Mouse (Mus musculus): Measurements from ENCODE around the gene Fbxo34. TPM values are rescaled to one million over a fixed set of nuclear protein-coding genes. Genes with fewer than 3 reads are reported as not detected.

Fbxo34 gene
- total and polyA plus RNA-seq, 3 experiments: 11.1 to 25.9 (median 11.9) TPM

- no peak for TF ChIP-seq IRF4 (IDR thresholded peaks at IDR 0.05; ENCODE audit: low read depth, low read length)
Measured at GRCm38 (mm10) chr14:47525861-47526260, 75.6 kb downstream of the Fbxo34 start (continued).

GRCm38 (mm10) chr14:47527833-47528232 is 77.6 kb downstream of the Fbxo34 start:
- H3K79me2 ChIP-seq (replicated peaks; ENCODE audit: control insufficient read depth, extremely low read depth, insufficient read depth, poor library complexity, severe bottlenecking): 0 out of 2 replicates have a peak, but pooled peaks cover 2% of the 10 kb centered on the region
- peaks cover 23 to 56% of the 10 kb centered on the region in 2 experiments for H3K36me3 ChIP-seq (replicated peaks in 1 of 2; ENCODE audit: control insufficient read depth in 1 of 2, insufficient read depth in 1 of 2, low read length in 1 of 2)
- H3K27me3 ChIP-seq (replicated peaks): no peaks in the 10 kb centered on the region
- no peak overlapping the region for H3K9ac ChIP-seq (ENCODE audit: insufficient read depth, low read depth)
- H3K4me1 ChIP-seq (ENCODE audit: control insufficient read depth in 1 of 2, insufficient read depth in 2 of 2): no peaks in the 10 kb centered on the region
- H3K9me3 ChIP-seq (replicated peaks; ENCODE audit: low read length): no peaks in the 10 kb centered on the region
- TF ChIP-seq EP300 (IDR thresholded peaks at IDR 0.05; ENCODE audit: low read length): no peak
- TF ChIP-seq MEF2A (IDR thresholded peaks at IDR 0.05; ENCODE audit: borderline replicate concordance, low read depth, low read length): no peak
- no peak for TF ChIP-seq CHD2 (IDR thresholded peaks at IDR 0.05; ENCODE audit: low read length)
- TF ChIP-seq BHLHE40 (IDR thresholded peaks at IDR 0.05; ENCODE audit: low read depth, low read length): no peak
- TF ChIP-seq MAFK (IDR thresholded peaks at IDR 0.05; ENCODE audit: insufficient replicate concordance, low read length): no peak
- TF ChIP-seq KAT2A (IDR thresholded peaks at IDR 0.05; ENCODE audit: insufficient replicate concordance, low read length): no peak
- no peak for TF ChIP-seq GABPA (IDR thresholded peaks at IDR 0.05; ENCODE audit: insufficient replicate concordance, low read depth, low read length)
- no peak for TF ChIP-seq RAD21 (IDR thresholded peaks at IDR 0.05; ENCODE audit: low read depth, low read length)
- TF ChIP-seq ELF1 (IDR thresholded peaks at IDR 0.05; ENCODE audit: low read depth, low read length): no peak
- TF ChIP-seq SIN3A (IDR thresholded peaks at IDR 0.05; ENCODE audit: low read length): no peak
- no peak for TF ChIP-seq POLR2AphosphoS2 (IDR thresholded peaks at IDR 0.05; ENCODE audit: low read depth, low read length)
- dilution Hi-C loops (cut with MboI; ENCODE audit: extremely low pct_ligation_motif_present, extremely low pct_unique_long_range_greater_than_20kb, low sequenced_read_pairs) (no loop called here), in situ Hi-C loops (cut with MboI; ENCODE audit: low pct_ligation_motif_present, low pct_unique_long_range_greater_than_20kb, low sequenced_read_pairs) (no loop called here)
- no peak overlapping the region for H3K4me3 ChIP-seq (replicated peaks in 1 of 3; ENCODE audit: low read depth in 2 of 3, low read length in 2 of 3, poor library complexity in 1 of 3)
- no peak for DNase-seq (ENCODE audit: extremely low read depth)
- no peak overlapping the region for H3K27ac ChIP-seq (ENCODE audit: insufficient read depth, low read depth)
- no peak overlapping the region for H3K4me2 ChIP-seq (ENCODE audit: insufficient read depth, low read depth, poor library complexity, severe bottlenecking)

- no peak for DNase-seq (ENCODE audit: extremely low read depth)
- dilution Hi-C loops (cut with MboI; ENCODE audit: extremely low pct_ligation_motif_present, extremely low pct_unique_long_range_greater_than_20kb, low sequenced_read_pairs) (no loop called here), in situ Hi-C loops (cut with MboI; ENCODE audit: low pct_ligation_motif_present, low pct_unique_long_range_greater_than_20kb, low sequenced_read_pairs) (no loop called here)
- Histone ChIP-seq H3K79me2 (replicated peaks; ENCODE audit: control insufficient read depth, extremely low read depth, insufficient read depth, poor library complexity, severe bottlenecking) (0 out of 2 replicates have a peak, but pooled peaks cover 2% of the 10 kb centered on the region), H3K36me3 (replicated peaks in 1 of 2; ENCODE audit: control insufficient read depth in 1 of 2, insufficient read depth in 1 of 2, low read length in 1 of 2) (peaks cover 23 to 58% of the 10 kb centered on the region in 2 experiments), H3K4me2 (ENCODE audit: insufficient read depth, low read depth, poor library complexity, severe bottlenecking) (no peak overlapping the region), H3K27me3 (replicated peaks) (no peaks in the 10 kb centered on the region), H3K4me3 (replicated peaks in 1 of 3; ENCODE audit: low read depth in 2 of 3, low read length in 2 of 3, poor library complexity in 1 of 3) (no peak overlapping the region), H3K9ac (ENCODE audit: insufficient read depth, low read depth) (no peak overlapping the region), H3K4me1 (ENCODE audit: control insufficient read depth in 1 of 2, insufficient read depth in 2 of 2) (peaks cover 0 to 2% of the 10 kb centered on the region in 2 experiments; a peak in 2 of 4 replicates), H3K27ac (ENCODE audit: insufficient read depth, low read depth) (no peak overlapping the region), H3K9me3 (replicated peaks; ENCODE audit: low read length) (no peaks in the 10 kb centered on the region)
- no peak for TF ChIP-seq NRF1 (IDR thresholded peaks at IDR 0.05; ENCODE audit: low read depth, low read length)
- TF ChIP-seq ZC3H11A (IDR thresholded peaks at IDR 0.05; ENCODE audit: low read depth, low read length): no peak
- TF ChIP-seq ZMIZ1 (IDR thresholded peaks at IDR 0.05; ENCODE audit: low read depth, low read length): no peak
- no peak for TF ChIP-seq E2F4 (IDR thresholded peaks at IDR 0.05; ENCODE audit: insufficient replicate concordance, low read depth, low read length)
- TF ChIP-seq USF1 (IDR thresholded peaks at IDR 0.05; ENCODE audit: low read depth, low read length): no peak
- TF ChIP-seq GABPA (IDR thresholded peaks at IDR 0.05; ENCODE audit: insufficient replicate concordance, low read depth, low read length): no peak
- TF ChIP-seq IRF4 (IDR thresholded peaks at IDR 0.05; ENCODE audit: low read depth, low read length): no peak
- TF ChIP-seq MAX (IDR thresholded peaks at IDR 0.05; ENCODE audit: low read length): no peak
- no peak for TF ChIP-seq MXI1 (IDR thresholded peaks at IDR 0.05; ENCODE audit: low read depth, low read length)
- TF ChIP-seq MAFK (IDR thresholded peaks at IDR 0.05; ENCODE audit: insufficient replicate concordance, low read length): no peak
- TF ChIP-seq ZKSCAN1 (IDR thresholded peaks at IDR 0.05; ENCODE audit: borderline replicate concordance, low read depth, low read length): no peak
- TF ChIP-seq NELFE (IDR thresholded peaks at IDR 0.05; ENCODE audit: low read depth, low read length): no peak
- TF ChIP-seq SIN3A (IDR thresholded peaks at IDR 0.05; ENCODE audit: low read length): no peak
- no peak for TF ChIP-seq MAZ (IDR thresholded peaks at IDR 0.05; ENCODE audit: low read depth, low read length)
- no peak for TF ChIP-seq JUND (conservative IDR thresholded peaks at IDR 0.05; ENCODE audit: low read depth, low read length)
- no peak for TF ChIP-seq CHD1 (IDR thresholded peaks at IDR 0.05; ENCODE audit: low read depth, low read length)
- no peak for TF ChIP-seq RCOR1 (conservative IDR thresholded peaks at IDR 0.05; ENCODE audit: low read depth, low read length)
- TF ChIP-seq ZNF384 (IDR thresholded peaks at IDR 0.05; ENCODE audit: low read depth, low read length): no peak
- TF ChIP-seq TCF12 (IDR thresholded peaks at IDR 0.05; ENCODE audit: low read depth, low read length): no peak
- no peak for TF ChIP-seq JUN (IDR thresholded peaks at IDR 0.05; ENCODE audit: insufficient read depth, low read depth, low read length)
Measured at GRCm38 (mm10) chr14:47528293-47528692, 78.1 kb downstream of the Fbxo34 start.

All from CH12.LX (cell line).